Mouse (Mus musculus) liver, embryonic 14.5 days (tissue): ENCODE data around the gene Ceacam5. TPM values are rescaled to one million over a fixed set of nuclear protein-coding genes. Genes with fewer than 3 reads are reported as not detected.

Source experiments
- ATAC-seq: fragments of 200-750 bp; cut with Nextera tagmentation; 2 replicates; pipeline ENCODE4 v1.8.0; 2017; ENCODE audit warnings: moderate number of reproducible peaks, mild to moderate bottlenecking, moderate library complexity; ENCODE audit not compliant: insufficient read depth
- DNase-seq, 3 experiments: peaks; one replicate each; pipeline ENCODE4 v3.0.0-alpha.2; 2012 to 2013; ENCODE audit warnings: low read depth in 3 of 3, low spot score in 3 of 3
- H3K27ac ChIP-seq: fragments of 300-500 bp; sonication (generic); 2 replicates; pipeline ENCODE4 v1.5.1; 2014; ENCODE audit warnings: moderate library complexity, mild to moderate bottlenecking, control low read depth, inconsistent platforms
- H3K27me3 ChIP-seq: fragments of 300-500 bp; sonication (generic); 2 replicates; pipeline ENCODE4 v1.6.1; 2014; ENCODE audit warnings: mild to moderate bottlenecking, low read length, moderate library complexity; ENCODE audit not compliant: control insufficient read depth, insufficient read depth
- H3K36me3 ChIP-seq: fragments of 300-500 bp; sonication (generic); replicated peaks from 2 replicates; pipeline ENCODE4 v1.6.1; 2014; ENCODE audit warnings: low read depth; ENCODE audit not compliant: control insufficient read depth, insufficient read depth
- H3K4me1 ChIP-seq, 2 experiments: fragments of 200-500 bp in 1 of 2; fragments of 300-500 bp in 1 of 2; sonication (generic) in 1 of 2; replicated peaks; 2 replicates each; pipeline ENCODE4 v1.6.1; 2012 to 2014; ENCODE audit warnings: antibody characterized with exemption in 1 of 2, inconsistent platforms in 1 of 2, low read length in 1 of 2; ENCODE audit not compliant: control insufficient read depth in 2 of 2, insufficient read depth in 2 of 2
- H3K4me2 ChIP-seq: fragments of 300-500 bp; sonication (generic); 2 replicates; pipeline ENCODE4 v1.6.1; 2014; ENCODE audit warnings: low read depth, mild to moderate bottlenecking, control low read depth, moderate library complexity
- H3K4me3 ChIP-seq, 2 experiments: fragments of 200-500 bp in 1 of 2; fragments of 300-500 bp in 1 of 2; sonication (generic) in 1 of 2; 2 replicates each; pipeline ENCODE4 v1.5.1; 2012 to 2014; ENCODE audit warnings: low read depth in 2 of 2, low read length in 2 of 2, mild to moderate bottlenecking in 2 of 2, control low read depth in 1 of 2, inconsistent platforms in 1 of 2, moderate library complexity in 1 of 2; ENCODE audit not compliant: insufficient read depth in 1 of 2
- H3K9ac ChIP-seq: fragments of 300-500 bp; sonication (generic); replicated peaks from 2 replicates; pipeline ENCODE4 v1.6.1; 2014; ENCODE audit warnings: mild to moderate bottlenecking, control low read depth, moderate library complexity
- H3K9me3 ChIP-seq: fragments of 300-500 bp; sonication (generic); 2 replicates; pipeline ENCODE4 v1.6.1; 2016; ENCODE audit warnings: low read length, mixed read lengths; ENCODE audit not compliant: control insufficient read depth
- CTCF ChIP-seq: IDR thresholded peaks from 2 replicates; pipeline ENCODE4 v1.5.1; 2016; ENCODE audit warnings: antibody characterized with exemption, low read depth, control low read depth
- EP300 ChIP-seq: IDR thresholded peaks from 2 replicates; pipeline ENCODE4 v1.6.1; 2016; ENCODE audit warnings: antibody characterized with exemption, low read depth
- WGBS: fragments of 180-500 bp; shearing (Covaris S2); extraction: QIAGEN DNeasy Blood & Tissue Kit; methylation state at CpG from one replicate; pipeline ENCODE4 v1.1.7; 2014; ENCODE audit not compliant: insufficient replicate concordance; 5-methylcytosine and 5-hydroxymethylcytosine counted together
- polyA plus RNA-seq, 2 experiments: library from polyadenylated mRNA; depleted of rRNA in 1 of 2; stranded (reverse) in 1 of 2; unstranded in 1 of 2; fragments of >200 nt; fragmentation: Nextera tagmentation in 1 of 2; extraction: Ambion mirVana in 1 of 2; gene quantifications; 2 replicates each; pipeline versions ENCODE4 v1.2.1 to v1.2.3; 2012 to 2014

The Ceacam5 gene
- polyA plus RNA-seq (2012; rRNA removed) (0.01 TPM in 1 of 2 replicates, not detected in the other), polyA plus RNA-seq (2014; fragmentation: Nextera tagmentation; extraction: Ambion mirVana) (not detected in 2 replicates)

GRCm38 (mm10) chr7:17712938-17713337, at the start of gene Ceacam5:
Ceacam5 (plus strand) TSS chr7:17713238.
- Histone ChIP-seq H3K4me2 (no peak within 1 kb of the TSS), H3K27ac (no peak within 1 kb of the TSS), H3K4me3 (no peak within 1 kb of the TSS), H3K9ac (no peak within 1 kb of the TSS), H3K4me1 (no peaks in the 10 kb centered on the region), H3K9me3 (no peaks in the 10 kb centered on the region), H3K36me3 (no peaks in the 10 kb centered on the region), H3K27me3 (no peaks in the 10 kb centered on the region)
- TF ChIP-seq EP300 (no peak), CTCF (no peak)
- DNase-seq (no peak), ATAC-seq (no peak)
- WGBS: 30% methylated on average over 1 of the region's 1 CpGs

Other genes starting within 250 kb of the Ceacam5 start
- not detected in 2 replicates for gene Ceacam14, start 99.4 kb downstream of the Ceacam5 start, polyA plus RNA-seq (2012; rRNA removed)
- gene Ceacam14, start 99.4 kb downstream of the Ceacam5 start, polyA plus RNA-seq (2014; fragmentation: Nextera tagmentation; extraction: Ambion mirVana): not detected in 2 replicates
- not detected in 2 replicates for gene Gm5155, start 158.5 kb downstream of the Ceacam5 start, polyA plus RNA-seq (2012; rRNA removed)
- gene Gm5155, start 158.5 kb downstream of the Ceacam5 start, polyA plus RNA-seq (2014; fragmentation: Nextera tagmentation; extraction: Ambion mirVana): not detected in 2 replicates